Mouse (Mus musculus): ENCODE data around the gene Tut7.
"Not testable (repeated sequence)": the region's sequence is repeated elsewhere in the genome, so short reads cannot be mapped to it uniquely, and the experiment has no call there.

The Tut7 gene

GRCm38 (mm10) chr13:59769296-59770163, 53.4 kb downstream of the Tut7 start, which contains the start of gene Isca1:
Gene Isca1, minus strand, starts transcription at chr13:59769810.
- peak; percentile 99 to 100 for DNase-seq (ENCODE audit: inconsistent age in 2 of 2, low spot score in 1 of 2)

GRCm38 (mm10) chr13:59768531-59768930, 54.4 kb downstream of the Tut7 start:
- DNase-seq (ENCODE audit: inconsistent age in 2 of 2, low spot score in 1 of 2): peak in 1 of 2 experiments; percentile 56

- DNase-seq (ENCODE audit: inconsistent age in 2 of 2, low spot score in 1 of 2): peak in 1 of 2 experiments; percentile 48
Measured at GRCm38 (mm10) chr13:59766786-59767515, 56.0 kb downstream of the Tut7 start.

- no peak for DNase-seq (ENCODE audit: inconsistent age in 2 of 2, low spot score in 1 of 2)
Measured at GRCm38 (mm10) chr13:59762791-59763190, 60.2 kb downstream of the Tut7 start.

- no peak for DNase-seq (ENCODE audit: inconsistent age in 2 of 2, low spot score in 1 of 2)
Measured at GRCm38 (mm10) chr13:59756906-59757305, 66.0 kb downstream of the Tut7 start.

- DNase-seq (ENCODE audit: inconsistent age in 2 of 2, low spot score in 1 of 2): no peak
Measured at GRCm38 (mm10) chr13:59750310-59750709, 72.6 kb downstream of the Tut7 start.

GRCm38 (mm10) chr13:59746711-59747110, 76.2 kb downstream of the Tut7 start, which contains the start of gene 1700014D04Rik:
Gene 1700014D04Rik, minus strand, starts transcription at chr13:59746752.
- DNase-seq (ENCODE audit: inconsistent age in 2 of 2, low spot score in 1 of 2): no peak

- DNase-seq (ENCODE audit: inconsistent age in 2 of 2, low spot score in 1 of 2): no peak
Measured at GRCm38 (mm10) chr13:59746164-59746563, 76.8 kb downstream of the Tut7 start.

GRCm38 (mm10) chr13:59745462-59745861, 77.5 kb downstream of the Tut7 start:
- no peak for DNase-seq (ENCODE audit: inconsistent age in 2 of 2, low spot score in 1 of 2)

- DNase-seq (ENCODE audit: inconsistent age in 2 of 2, low spot score in 1 of 2): peak in 1 of 2 experiments; percentile 16
Measured at GRCm38 (mm10) chr13:59741697-59742096, 81.2 kb downstream of the Tut7 start.

- peak; percentile 81 to 87 for DNase-seq (ENCODE audit: inconsistent age in 2 of 2, low spot score in 1 of 2)
Measured at GRCm38 (mm10) chr13:59741096-59741495, 81.9 kb downstream of the Tut7 start.

- no peak for DNase-seq (ENCODE audit: inconsistent age in 2 of 2, low spot score in 1 of 2)
Measured at GRCm38 (mm10) chr13:59739397-59739796, 83.5 kb downstream of the Tut7 start.

GRCm38 (mm10) chr13:59738455-59738854, 84.5 kb downstream of the Tut7 start:
- no peak for DNase-seq (ENCODE audit: inconsistent age in 2 of 2, low spot score in 1 of 2)

- DNase-seq (ENCODE audit: inconsistent age in 2 of 2, low spot score in 1 of 2): no peak
Measured at GRCm38 (mm10) chr13:59735190-59735589, 87.8 kb downstream of the Tut7 start.

GRCm38 (mm10) chr13:59734347-59734746, 88.6 kb downstream of the Tut7 start:
- DNase-seq (ENCODE audit: inconsistent age in 2 of 2, low spot score in 1 of 2): not testable (repeated sequence)

GRCm38 (mm10) chr13:59733936-59734335, 89.0 kb downstream of the Tut7 start:
- DNase-seq (ENCODE audit: inconsistent age in 2 of 2, low spot score in 1 of 2): no peak

- DNase-seq (ENCODE audit: inconsistent age in 2 of 2, low spot score in 1 of 2): no peak
Measured at GRCm38 (mm10) chr13:59731652-59732051, 91.3 kb downstream of the Tut7 start, which contains the start of gene Spata31d1d. Gene Spata31d1d, minus strand, starts transcription at chr13:59731752.

- DNase-seq (ENCODE audit: inconsistent age in 2 of 2, low spot score in 1 of 2): peak; percentile 68 to 89
Measured at GRCm38 (mm10) chr13:59728378-59729093, 94.4 kb downstream of the Tut7 start.

GRCm38 (mm10) chr13:59726139-59726867, 96.6 kb downstream of the Tut7 start:
- DNase-seq (ENCODE audit: inconsistent age in 2 of 2, low spot score in 1 of 2): no peak

- DNase-seq (ENCODE audit: inconsistent age in 2 of 2, low spot score in 1 of 2): not testable (repeated sequence)
Measured at GRCm38 (mm10) chr13:59722089-59722488, 100.9 kb downstream of the Tut7 start.

Data from adrenal gland, adult (tissue).